Mouse (Mus musculus) embryonic stem cell, embryonic (primary cell): Measurements from ENCODE around the gene Strip1.
"Not testable (repeated sequence)": the region's sequence is repeated elsewhere in the genome, so short reads cannot be mapped to it uniquely, and the experiment has no call there.

Source experiments
- CTCF ChIA-PET, 4 experiments: fragments of 300-600 bp in 2 of 4; fragments of 350-600 bp in 2 of 4; sonication (Branson Sonifier 250); formaldehyde crosslinking; loops; one replicate each; lab custom pipeline; 2022; ENCODE audit warnings: inconsistent platforms in 2 of 4; lab: Charles Lee
- POLR2A ChIA-PET, 4 experiments: fragments of 300-600 bp in 2 of 4; fragments of 350-600 bp in 2 of 4; sonication (Branson Sonifier 250); formaldehyde crosslinking; loops; one replicate each; lab custom pipeline; 2022; ENCODE audit warnings: antibody characterized with exemption in 4 of 4, inconsistent platforms in 1 of 4; lab: Charles Lee

Gene Strip1

GRCm38 (mm10) chr3:107631523-107631958 lies at the start of gene Strip1:
Gene Strip1 (minus strand): TSS chr3:107631694.
- ChIA-PET POLR2A (interaction anchor here in 1 of 4 experiments (0.9 to 1.4 kb wide), 3 partner anchors 19 to 64 kb away, joined by 3 read pairs; no protein-coding TSS in a partner anchor), CTCF (interaction anchor here in 1 of 4 experiments (0.6 kb wide), 1 partner anchor 232 kb away, joined by 3 read pairs; no protein-coding TSS in a partner anchor)

GRCm38 (mm10) chr3:107680790-107681576 lies 49.5 kb upstream of the Strip1 start:
- ChIA-PET POLR2A (interaction anchor here in 2 of 4 experiments (0.8 to 2.1 kb wide), 7 partner anchors 8 to 183 kb away, joined by 3 to 12 read pairs (median 3); partner anchors contain the start of gene Ahcyl1 (in 1 of the 2)), CTCF (interaction anchor here in 3 of 4 experiments (0.6 to 1.7 kb wide), 3 partner anchors 86 to 186 kb away, joined by 3 to 8 read pairs (median 4); partner anchors contain the start of gene Alx3 (in 1 of the 3))

GRCm38 (mm10) chr3:107671509-107671908 lies 40.0 kb upstream of the Strip1 start:
- POLR2A ChIA-PET, result interaction anchor here in 1 of 4 experiments (0.5 kb wide), 1 partner anchor 214 kb away, joined by 4 read pairs; no protein-coding TSS in a partner anchor
- CTCF ChIA-PET, result no interaction called here

- POLR2A ChIA-PET, result no interaction called here
- CTCF ChIA-PET, result interaction anchor here in 1 of 4 experiments (0.6 kb wide), 1 partner anchor 13 kb away, joined by 3 read pairs; no protein-coding TSS in a partner anchor
Measured at GRCm38 (mm10) chr3:107670500-107670899, 39.0 kb upstream of the Strip1 start.

GRCm38 (mm10) chr3:107668786-107669185 lies 37.3 kb upstream of the Strip1 start:
- ChIA-PET POLR2A (no interaction called here), CTCF (interaction anchor here in 1 of 4 experiments (1.5 kb wide), 1 partner anchor 198 kb away, joined by 4 read pairs; no protein-coding TSS in a partner anchor)

GRCm38 (mm10) chr3:107667426-107667825 lies 35.9 kb upstream of the Strip1 start:
- ChIA-PET POLR2A (interaction anchor here in 2 of 4 experiments (0.8 to 1.1 kb wide), 3 partner anchors 9 to 88 kb away, joined by 3 read pairs; no protein-coding TSS in a partner anchor), CTCF (interaction anchor here in 2 of 4 experiments (0.5 to 1.5 kb wide), 2 partner anchors 29 to 200 kb away, joined by 3 to 4 read pairs; no protein-coding TSS in a partner anchor)

GRCm38 (mm10) chr3:107664641-107665040 lies 33.1 kb upstream of the Strip1 start:
- CTCF ChIA-PET, result no interaction called here
- POLR2A ChIA-PET, result interaction anchor here in 2 of 4 experiments (0.5 to 2.7 kb wide), 2 partner anchors 31 to 1932 kb away, joined by 6 to 7 read pairs; partner anchors contain the start of gene Ahcyl1 (in 1 of the 2)

- POLR2A ChIA-PET, result interaction anchor here in 3 of 4 experiments (0.5 to 1.6 kb wide), 4 partner anchors 8 to 564 kb away, joined by 3 to 4 read pairs (median 4); partner anchors contain the start of gene Ahcyl1 (in 1 of the 3)
- CTCF ChIA-PET, result interaction anchor here (0.5 to 1.6 kb wide), 6 partner anchors 37 to 315 kb away, joined by 3 to 6 read pairs (median 4); partner anchors contain the start of gene Ahcyl1 (in 1 of the 4)
Measured at GRCm38 (mm10) chr3:107659000-107659399, 27.5 kb upstream of the Strip1 start.

- POLR2A ChIA-PET, result interaction anchor here in 1 of 4 experiments (0.7 kb wide), 1 partner anchor 105 kb away, joined by 3 read pairs; no protein-coding TSS in a partner anchor
Measured at GRCm38 (mm10) chr3:107656888-107657287, 25.4 kb upstream of the Strip1 start.

GRCm38 (mm10) chr3:107656151-107656550 lies 24.7 kb upstream of the Strip1 start:
- POLR2A ChIA-PET, result no interaction called here
- CTCF ChIA-PET, result no interaction called here

More at GRCm38 (mm10) chr3:107656888-107657287, 25.4 kb upstream of the Strip1 start:
- CTCF ChIA-PET, result interaction anchor here in 1 of 4 experiments (0.7 kb wide), 1 partner anchor 57 kb away, joined by 7 read pairs; no protein-coding TSS in a partner anchor

GRCm38 (mm10) chr3:107655491-107655890 lies 24.0 kb upstream of the Strip1 start:
- ChIA-PET CTCF (interaction anchor here in 1 of 4 experiments (0.5 kb wide), 1 partner anchor 50 kb away, joined by 3 read pairs; no protein-coding TSS in a partner anchor), POLR2A (no interaction called here)

- ChIA-PET POLR2A (no interaction called here), CTCF (interaction anchor here in 1 of 4 experiments (0.5 kb wide), 1 partner anchor 50 kb away, joined by 3 read pairs; no protein-coding TSS in a partner anchor)
Measured at GRCm38 (mm10) chr3:107654861-107655260, 23.4 kb upstream of the Strip1 start.

- POLR2A ChIA-PET, result no interaction called here
- CTCF ChIA-PET, result no interaction called here
Measured at GRCm38 (mm10) chr3:107652968-107653367, 21.5 kb upstream of the Strip1 start.

GRCm38 (mm10) chr3:107650276-107650675 lies 18.8 kb upstream of the Strip1 start:
- CTCF ChIA-PET, result not testable (repeated sequence)
- POLR2A ChIA-PET, result interaction anchor here in 2 of 4 experiments (0.7 to 1.0 kb wide), 2 partner anchors 15 to 1072 kb away, joined by 3 read pairs; partner anchors contain the start of gene Gpsm2 (in 1 of the 2)

- ChIA-PET POLR2A (no interaction called here), CTCF (no interaction called here)
Measured at GRCm38 (mm10) chr3:107646947-107647346, 15.5 kb upstream of the Strip1 start.

- ChIA-PET CTCF (interaction anchor here in 2 of 4 experiments (0.5 to 0.7 kb wide), 2 partner anchors 30 to 283 kb away, joined by 3 read pairs; no protein-coding TSS in a partner anchor), POLR2A (interaction anchor here in 2 of 4 experiments (0.5 to 0.6 kb wide), 2 partner anchors 446 to 647 kb away, joined by 3 read pairs; no protein-coding TSS in a partner anchor)
Measured at GRCm38 (mm10) chr3:107637606-107638172, 6.2 kb upstream of the Strip1 start.

GRCm38 (mm10) chr3:107636236-107636635 lies 4.7 kb upstream of the Strip1 start:
- CTCF ChIA-PET, result no interaction called here
- POLR2A ChIA-PET, result interaction anchor here in 2 of 4 experiments (0.6 to 1.5 kb wide), 3 partner anchors 14 to 477 kb away, joined by 3 to 5 read pairs (median 4); no protein-coding TSS in a partner anchor

GRCm38 (mm10) chr3:107635836-107636235 lies 4.3 kb upstream of the Strip1 start:
- POLR2A ChIA-PET, result interaction anchor here in 2 of 4 experiments (0.6 to 1.5 kb wide), 4 partner anchors 15 to 478 kb away, joined by 3 to 5 read pairs (median 4); partner anchors contain the start of gene Alx3 (in 1 of the 2)
- CTCF ChIA-PET, result interaction anchor here in 1 of 4 experiments (0.6 kb wide), 1 partner anchor 463 kb away, joined by 5 read pairs; no protein-coding TSS in a partner anchor
